Mouse (Mus musculus) hindbrain, embryonic 15.5 days (tissue): ENCODE results near the gene Snrpa. TPM values are rescaled to one million over a fixed set of nuclear protein-coding genes. Genes with fewer than 3 reads are reported as not detected.
A peak's percentile ranks its signal among the peaks of the same experiment; 100 is the strongest.

ENCODE experiments used
- ATAC-seq: fragments of 200-750 bp; cut with Nextera tagmentation; 2 replicates; pipeline ENCODE4 v1.8.0; 2017; ENCODE audit warnings: low read depth, moderate number of reproducible peaks, moderate TSS enrichment; ENCODE audit not compliant: low FRiP score
- H3K27ac ChIP-seq: fragments of 300-500 bp; sonication (generic); replicated peaks from 2 replicates; pipeline ENCODE4 v1.5.1; 2015; ENCODE audit warnings: mild to moderate bottlenecking, inconsistent platforms
- H3K27me3 ChIP-seq: fragments of 300-500 bp; sonication (generic); 2 replicates; pipeline ENCODE4 v1.6.1; 2015; ENCODE audit warnings: control low read depth, inconsistent platforms
- H3K36me3 ChIP-seq: fragments of 300-500 bp; sonication (generic); 2 replicates; pipeline ENCODE4 v1.6.1; 2015; ENCODE audit warnings: control low read depth, inconsistent platforms
- H3K4me1 ChIP-seq: fragments of 300-500 bp; sonication (generic); replicated peaks from 2 replicates; pipeline ENCODE4 v1.6.1; 2015; ENCODE audit warnings: control low read depth, inconsistent platforms
- H3K4me2 ChIP-seq: fragments of 300-500 bp; sonication (generic); 2 replicates; pipeline ENCODE4 v1.6.1; 2015; ENCODE audit warnings: moderate library complexity, mild to moderate bottlenecking, inconsistent platforms
- H3K4me3 ChIP-seq: fragments of 300-500 bp; sonication (generic); 2 replicates; pipeline ENCODE4 v1.5.1; 2015; ENCODE audit warnings: mild to moderate bottlenecking, inconsistent platforms
- H3K9ac ChIP-seq: fragments of 300-500 bp; sonication (generic); 2 replicates; pipeline ENCODE4 v1.6.1; 2015; ENCODE audit warnings: inconsistent platforms
- H3K9me3 ChIP-seq: fragments of 300-500 bp; sonication (generic); 2 replicates; pipeline ENCODE4 v1.6.1; 2016; ENCODE audit warnings: control low read depth, inconsistent platforms
- WGBS: fragments of 180-500 bp; shearing (Covaris S2); methylation state at CpG from one replicate; pipeline ENCODE4 v1.1.7; 2015; 5-methylcytosine and 5-hydroxymethylcytosine counted together
- polyA plus RNA-seq: library from polyadenylated mRNA; unstranded; fragments of >200 nt; fragmentation: Nextera tagmentation; extraction: Ambion mirVana; gene quantifications from 2 replicates; pipeline ENCODE4 v1.2.1, GENCODE M21; 2015

The Snrpa gene
- polyA plus RNA-seq, 1 experiment from 2014 or later, result 194 TPM

DNA sequence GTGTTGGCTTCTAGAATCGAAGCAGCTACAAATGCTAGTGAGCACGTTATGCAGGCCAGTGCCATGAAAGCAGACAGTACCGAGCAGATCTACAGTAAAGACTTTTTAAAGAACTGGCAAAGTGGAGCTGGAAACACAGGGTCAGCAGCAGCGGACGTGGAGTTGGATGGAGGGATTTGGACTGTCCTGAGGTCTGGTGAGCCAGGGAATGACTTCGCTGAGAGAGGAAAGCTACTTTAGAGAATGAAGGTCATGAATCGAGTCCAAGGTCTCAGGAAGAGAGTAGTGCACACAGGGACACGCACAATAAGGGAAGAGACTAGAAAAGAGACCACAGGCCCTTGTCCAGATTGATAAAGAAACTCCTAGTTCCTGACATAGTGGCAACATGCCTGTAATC is 1.6 kb upstream of the Snrpa start:
- 92% methylated on average over 8 of the region's 8 CpGs for WGBS
- ATAC-seq, result no peak

DNA sequence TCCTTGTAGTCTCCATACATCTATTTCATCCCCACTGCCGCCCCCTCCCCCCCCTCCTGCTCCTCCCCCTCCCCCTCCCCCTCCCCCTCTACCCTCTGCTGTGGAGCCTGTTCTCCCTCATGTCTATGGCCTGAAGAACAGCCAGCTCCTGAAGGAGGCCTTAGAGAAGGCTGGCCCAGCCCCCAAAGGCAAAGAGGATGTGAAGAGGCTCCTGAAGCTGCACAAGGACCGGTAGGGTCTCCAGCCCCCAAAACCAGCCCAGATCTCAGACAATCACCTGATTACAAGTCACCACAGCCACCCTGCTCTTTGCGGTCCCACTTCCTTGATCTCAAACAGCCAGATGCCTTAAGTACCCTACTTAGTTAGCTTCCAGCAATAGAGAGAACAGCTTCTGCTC is 1.1 kb upstream of the Snrpa start:
- WGBS, result 91% methylated on average over 3 of the region's 3 CpGs
- peaks cover 9% of the 10 kb centered on the region for H3K36me3 ChIP-seq
- H3K4me1 ChIP-seq, result peaks cover 23% of the 10 kb centered on the region
- H3K27ac ChIP-seq, result no peak overlapping the region
- peak overlapping the region; percentile 76; the same call in 1 of the 2 replicates for H3K4me2 ChIP-seq
- H3K9ac ChIP-seq, result no peak overlapping the region
- H3K4me3 ChIP-seq, result no peak overlapping the region
- no peaks in the 10 kb centered on the region for H3K9me3 ChIP-seq
- no peaks in the 10 kb centered on the region for H3K27me3 ChIP-seq
- ATAC-seq, result no peak

More for the DNA sequence above, 1.6 kb upstream of the Snrpa start:
- Histone ChIP-seq H3K27ac (no peak overlapping the region), H3K27me3 (no peaks in the 10 kb centered on the region), H3K4me1 (peaks cover 23% of the 10 kb centered on the region), H3K4me2 (no peak overlapping the region), H3K4me3 (no peak overlapping the region), H3K36me3 (peaks cover 8% of the 10 kb centered on the region), H3K9me3 (no peaks in the 10 kb centered on the region), H3K9ac (no peak overlapping the region)

DNA sequence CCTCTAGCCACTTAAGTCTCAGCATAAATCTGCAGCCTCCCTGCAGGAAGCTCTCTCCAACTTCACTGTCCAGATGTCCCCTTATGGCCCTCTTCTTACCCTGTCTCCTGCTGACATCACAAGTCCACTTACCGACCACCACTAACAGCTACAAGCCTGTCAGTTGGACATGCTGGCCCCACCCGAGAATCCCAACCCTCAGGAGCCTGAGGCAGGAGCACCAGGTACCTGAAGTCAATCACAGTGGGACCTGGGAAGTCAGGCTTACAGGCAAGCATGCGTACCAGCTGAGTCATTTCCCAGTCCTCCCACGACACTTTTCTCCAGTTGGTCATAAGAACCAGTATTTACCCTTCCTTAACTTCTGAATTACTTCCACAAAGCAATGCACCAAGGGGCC is 2.3 kb downstream of the Snrpa start:
- Histone ChIP-seq H3K27ac (no peak overlapping the region), H3K4me2 (peak overlapping the region; percentile 76), H3K36me3 (peaks cover 43% of the 10 kb centered on the region), H3K9me3 (no peaks in the 10 kb centered on the region), H3K4me1 (peaks cover 23% of the 10 kb centered on the region), H3K27me3 (no peaks in the 10 kb centered on the region), H3K4me3 (no peak overlapping the region), H3K9ac (no peak overlapping the region)
- WGBS, result 89% methylated on average over 4 of the region's 4 CpGs
- no peak for ATAC-seq

DNA sequence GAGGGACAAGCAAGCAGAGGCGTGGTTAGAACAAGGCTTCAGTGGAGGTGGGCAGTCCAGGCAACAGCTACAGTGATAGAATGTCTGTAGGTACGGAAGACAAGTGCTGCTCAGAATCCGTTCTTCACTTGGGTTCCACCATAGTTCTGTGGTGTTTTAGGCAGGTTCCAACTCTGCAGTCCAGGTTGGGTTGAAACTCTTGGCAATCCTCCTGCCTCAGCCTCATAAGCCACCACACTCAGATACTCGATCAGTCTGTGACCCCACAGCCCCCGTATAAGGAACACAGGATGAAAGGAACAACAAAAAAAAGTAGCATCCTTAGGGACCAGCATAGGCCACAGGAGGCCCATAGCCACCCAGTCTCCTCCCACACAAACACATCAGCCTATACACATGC is 3.6 kb downstream of the Snrpa start:
- H3K4me3 ChIP-seq, result no peak overlapping the region
- no peak overlapping the region for H3K4me2 ChIP-seq
- no peak overlapping the region for H3K27ac ChIP-seq
- 94% methylated on average over 5 of the region's 5 CpGs for WGBS
- peaks cover 23% of the 10 kb centered on the region for H3K4me1 ChIP-seq
- H3K9ac ChIP-seq, result no peak overlapping the region
- H3K27me3 ChIP-seq, result no peaks in the 10 kb centered on the region
- no peaks in the 10 kb centered on the region for H3K9me3 ChIP-seq
- H3K36me3 ChIP-seq, result peaks cover 55% of the 10 kb centered on the region
- ATAC-seq, result no peak

- Histone ChIP-seq H3K36me3 (peaks cover 84% of the 10 kb centered on the region), H3K27ac (no peak overlapping the region), H3K27me3 (no peaks in the 10 kb centered on the region), H3K4me1 (peaks cover 11% of the 10 kb centered on the region), H3K9me3 (no peaks in the 10 kb centered on the region), H3K9ac (no peak overlapping the region), H3K4me2 (no peak overlapping the region), H3K4me3 (no peak overlapping the region)
- ATAC-seq, result no peak
- WGBS, result 81% methylated on average over 10 of the region's 10 CpGs
Observed at GRCm38 (mm10) chr7:27189271-27189931, 6.7 kb downstream of the Snrpa start.

GRCm38 (mm10) chr7:27185986-27186385 is 10.1 kb downstream of the Snrpa start:
- no peak overlapping the region for H3K9ac ChIP-seq
- H3K27ac ChIP-seq, result no peak overlapping the region
- peaks cover 67% of the 10 kb centered on the region for H3K36me3 ChIP-seq
- no peaks in the 10 kb centered on the region for H3K9me3 ChIP-seq
- H3K4me2 ChIP-seq, result no peak overlapping the region
- WGBS, result 96% methylated on average over 5 of the region's 5 CpGs
- H3K4me1 ChIP-seq, result no peaks in the 10 kb centered on the region
- H3K4me3 ChIP-seq, result no peak overlapping the region
- no peaks in the 10 kb centered on the region for H3K27me3 ChIP-seq
- ATAC-seq, result no peak

- no peaks in the 10 kb centered on the region for H3K9me3 ChIP-seq
- 0 out of 2 replicates have a peak, but pooled peaks cover 4% of the 10 kb centered on the region for H3K4me1 ChIP-seq
- no peak overlapping the region for H3K27ac ChIP-seq
- H3K4me3 ChIP-seq, result no peak overlapping the region
- H3K4me2 ChIP-seq, result no peak overlapping the region
- 83% methylated on average over 3 of the region's 3 CpGs for WGBS
- peaks cover 57% of the 10 kb centered on the region for H3K36me3 ChIP-seq
- no peaks in the 10 kb centered on the region for H3K27me3 ChIP-seq
- no peak for ATAC-seq
- no peak overlapping the region for H3K9ac ChIP-seq
Observed at GRCm38 (mm10) chr7:27184964-27185363, 11.1 kb downstream of the Snrpa start.

- Histone ChIP-seq H3K27me3 (no peaks in the 10 kb centered on the region), H3K4me2 (no peak overlapping the region), H3K4me3 (no peak overlapping the region), H3K4me1 (peaks cover 19% of the 10 kb centered on the region), H3K9ac (no peak overlapping the region), H3K36me3 (peaks cover 34% of the 10 kb centered on the region), H3K9me3 (no peaks in the 10 kb centered on the region), H3K27ac (no peak overlapping the region)
- ATAC-seq, result no peak
- WGBS, result 77% methylated on average over 1 of the region's 1 CpGs
Observed at GRCm38 (mm10) chr7:27182498-27182897, 13.6 kb downstream of the Snrpa start.

GRCm38 (mm10) chr7:27180837-27181695 is 15.0 kb downstream of the Snrpa start, which contains the start of the genes Gm21983 and Mia:
Gene Gm21983 (minus strand): TSS chr7:27181086.
Gene Mia (minus strand): TSS chr7:27181157.
- Histone ChIP-seq H3K4me2 (no peak within 1 kb of the TSS; the same call in 1 of the 2 replicates), H3K27me3 (no peaks in the 10 kb centered on the region), H3K9me3 (no peaks in the 10 kb centered on the region), H3K4me1 (peaks cover 20% of the 10 kb centered on the region), H3K4me3 (no peak within 1 kb of the TSS), H3K9ac (no peak within 1 kb of the TSS), H3K36me3 (peaks cover 19% of the 10 kb centered on the region), H3K27ac (peak within 1 kb of the TSS; percentile 90)
- WGBS, result 62% methylated on average over 14 of the region's 14 CpGs
- ATAC-seq, result no peak

GRCm38 (mm10) chr7:27180036-27180435 is 16.0 kb downstream of the Snrpa start:
- no peak for ATAC-seq
- H3K9me3 ChIP-seq, result no peaks in the 10 kb centered on the region
- H3K4me2 ChIP-seq, result no peak overlapping the region; the same call in 1 of the 2 replicates
- peaks cover 20% of the 10 kb centered on the region for H3K4me1 ChIP-seq
- 34% methylated on average over 5 of the region's 5 CpGs for WGBS
- H3K9ac ChIP-seq, result no peak overlapping the region
- H3K36me3 ChIP-seq, result peaks cover 9% of the 10 kb centered on the region
- H3K4me3 ChIP-seq, result no peak overlapping the region
- no peaks in the 10 kb centered on the region for H3K27me3 ChIP-seq
- peak overlapping the region; percentile 90 for H3K27ac ChIP-seq

GRCm38 (mm10) chr7:27179217-27179918 is 16.7 kb downstream of the Snrpa start:
- Histone ChIP-seq H3K9ac (0 out of 2 replicates have a peak overlapping the region, but pooled peaks have one; percentile 23), H3K36me3 (peaks cover 5% of the 10 kb centered on the region), H3K9me3 (no peaks in the 10 kb centered on the region), H3K4me3 (peak overlapping the region; percentile 76), H3K4me2 (peak overlapping the region; percentile 63), H3K4me1 (peaks cover 20% of the 10 kb centered on the region), H3K27ac (peak overlapping the region; percentile 90), H3K27me3 (no peaks in the 10 kb centered on the region)
- whole genome bisulfite sequencing, result 44% methylated on average over 16 of the region's 16 CpGs
- ATAC-seq, result 0 out of 2 replicates have a peak, but pooled peaks have one; percentile 4
